In genomic region chr11:75571126-75571990, GRCm38 (mm10) we compare ENCODE assay signal across 8 mouse cellular contexts. TPM values are rescaled to one million over a fixed set of nuclear protein-coding genes. Genes with fewer than 3 reads are reported as not detected.
DNase-seq lines count a peak whose midpoint lies in the region; TF ChIP-seq lines count a peak whose summit lies in the region.

No protein-coding gene starts in this region.

- no peak overlapping the region for H3K4me3 ChIP-seq in heart, adult 2 months
- peak overlapping the region; percentile 37; the same call in 1 of the 2 replicates for H3K4me3 ChIP-seq in E14TG2a.4 (replicated peaks; ENCODE audit: low read length)
- H3K4me3 ChIP-seq in lung, adult 2 months (replicated peaks; ENCODE audit: extremely low read depth, low read depth, low read length) = no peak overlapping the region

- no peaks in the 10 kb centered on the region for H3K27me3 ChIP-seq in heart, adult 2 months (ENCODE audit: control insufficient read depth, insufficient read depth, low read length)
- H3K27me3 ChIP-seq in E14TG2a.4 (ENCODE audit: insufficient read depth, low read length) = no peaks in the 10 kb centered on the region

- H3K9ac ChIP-seq in heart, adult 2 months (ENCODE audit: low read depth, low read length) = peak overlapping the region; percentile 36; the same call in 1 of the 2 replicates

- H3K9me3 ChIP-seq in E14TG2a.4 (ENCODE audit: low read length) = no peaks in the 10 kb centered on the region

- H3K4me1 ChIP-seq in heart, adult 2 months (ENCODE audit: control insufficient read depth, insufficient read depth, low read length) = peaks cover 9% of the 10 kb centered on the region
- peaks cover 26% of the 10 kb centered on the region for H3K4me1 ChIP-seq in E14TG2a.4 (replicated peaks; ENCODE audit: low read depth, low read length)
- H3K4me1 ChIP-seq in lung, adult 2 months (ENCODE audit: control insufficient read depth, insufficient read depth, low read length) = peaks cover 20% of the 10 kb centered on the region

- TF ChIP-seq CTCF in heart, adult 2 months (IDR thresholded peaks at IDR 0.05) = no peak
- TF ChIP-seq CTCF in E14TG2a.4 (conservative IDR thresholded peaks at IDR 0.05; ENCODE audit: low read length) = no peak
- no peak for TF ChIP-seq CTCF in lung, adult 2 months (IDR thresholded peaks at IDR 0.05; ENCODE audit: insufficient read depth, low read length)

- 59% methylated on average over 14 of the region's 14 CpGs for WGBS in heart, adult 2 months
- WGBS in lung, adult 2 months = 42% methylated on average over 14 of the region's 14 CpGs

- intact Hi-C loops in heart, adult 2 months (cut with DNase I) = loop anchor here (5.0 kb wide), 3 partner anchors 109 to 389 kb away; partner anchors contain the start of gene Tlcd2
- intact Hi-C loops in heart, postnatal 10 days (cut with DNase I) = no loop called here

- 0 out of 2 replicates have a peak, but pooled peaks have one; percentile 48 for TF ChIP-seq EP300 in heart, adult 2 months (IDR thresholded peaks at IDR 0.05; ENCODE audit: insufficient read depth, low read depth, low read length)

- H3K36me3 ChIP-seq in heart, adult 2 months (ENCODE audit: control insufficient read depth, insufficient read depth, low read length) = no peaks in the 10 kb centered on the region
- peaks cover 38% of the 10 kb centered on the region for H3K36me3 ChIP-seq in E14TG2a.4 (ENCODE audit: insufficient read depth, low read length)

- peak overlapping the region; percentile 33; the same call in 1 of the 2 replicates for H3K27ac ChIP-seq in heart, adult 2 months

- no peaks in the 10 kb centered on the region for H3K79me2 ChIP-seq in heart, adult 2 months (replicated peaks; ENCODE audit: control insufficient read depth, insufficient read depth, low read length)

- peak; percentile 55 to 76 for DNase-seq in heart, adult 2 months
- DNase-seq in heart, postnatal 10 days = no peak
- DNase-seq in cerebellum, postnatal 14 days = peak; percentile 42 to 63
- DNase-seq in lung, adult 2 months = peak; percentile 51
- no peak for DNase-seq in T-cell, adult 2 months (ENCODE audit: low spot score)
- DNase-seq in left cerebral cortex, adult 9 months (ENCODE audit: low spot score in 2 of 2) = no peak
- no peak for DNase-seq in frontal cortex, adult 2 months (ENCODE audit: extremely low spot score in 1 of 2, low spot score in 1 of 2)

- no peak for TF ChIP-seq POLR2A in heart, adult 2 months (IDR thresholded peaks at IDR 0.05; ENCODE audit: insufficient read depth, low read depth, low read length)
- TF ChIP-seq POLR2A in lung, adult 2 months (IDR thresholded peaks at IDR 0.05; ENCODE audit: borderline replicate concordance, extremely low read depth, low read depth, low read length) = 0 out of 2 replicates have a peak, but pooled peaks have one; percentile 17

RNA-seq across cellular contexts. Expression of gene Pitpna, which starts 16.5 kb away (rescaled TPM):
- total RNA-seq in heart, adult 2 months (2021) = 10 to 100 TPM; 96.6 to 99.1 TPM
- polyA plus RNA-seq in heart, adult 2 months (2012; rRNA removed) = 57.2 and 95.9 TPM in 2 replicates
- 100 to 1,000 TPM; 146 to 150 TPM for total RNA-seq in heart, postnatal 10 days (2021)
- polyA plus RNA-seq in lung, adult 2 months (2012; rRNA removed) = 56.1 and 70.4 TPM in 2 replicates
- polyA plus RNA-seq in frontal cortex, adult 2 months (2012; rRNA removed) = 221 and 251 TPM in 2 replicates

RNA-seq across cellular contexts. Expression of gene Slc43a2, which starts 39.9 kb away (rescaled TPM):
- 10 to 100 TPM; 13.7 to 14.6 TPM for total RNA-seq in heart, adult 2 months (2021)
- 13.1 and 13.6 TPM in 2 replicates for polyA plus RNA-seq in heart, adult 2 months (2012; rRNA removed)
- 10 to 100 TPM; 14.2 to 17.3 TPM for total RNA-seq in heart, postnatal 10 days (2021)
- 68.2 and 78.7 TPM in 2 replicates for polyA plus RNA-seq in lung, adult 2 months (2012; rRNA removed)
- 26.7 and 26.9 TPM in 2 replicates for polyA plus RNA-seq in frontal cortex, adult 2 months (2012; rRNA removed)

RNA-seq across cellular contexts. Expression of gene Scarf1, which starts 58.0 kb away (rescaled TPM):
- 1 to 10 TPM; 7.6 to 8.5 TPM for total RNA-seq in heart, adult 2 months (2021)
- 18.1 and 21.6 TPM in 2 replicates for polyA plus RNA-seq in heart, adult 2 months (2012; rRNA removed)
- 10 to 100 TPM; 15.9 to 17.8 TPM for total RNA-seq in heart, postnatal 10 days (2021)
- polyA plus RNA-seq in lung, adult 2 months (2012; rRNA removed) = 50.1 and 58.6 TPM in 2 replicates
- 3.3 and 4.1 TPM in 2 replicates for polyA plus RNA-seq in frontal cortex, adult 2 months (2012; rRNA removed)

RNA-seq across cellular contexts. Expression of gene Inpp5k, which starts 59.4 kb away (rescaled TPM):
- 10 to 100 TPM; 24.5 to 30.2 TPM for total RNA-seq in heart, adult 2 months (2021)
- 42.8 and 59.8 TPM in 2 replicates for polyA plus RNA-seq in heart, adult 2 months (2012; rRNA removed)
- total RNA-seq in heart, postnatal 10 days (2021) = 10 to 100 TPM; 35.4 to 37.3 TPM
- 96.6 and 130 TPM in 2 replicates for polyA plus RNA-seq in lung, adult 2 months (2012; rRNA removed)
- 57.2 and 66.7 TPM in 2 replicates for polyA plus RNA-seq in frontal cortex, adult 2 months (2012; rRNA removed)

Comparison
In these comparisons a context has a peak if more than half of its experiments do, and no peak if none do; other contexts are left out.
1. DNase-seq: peak in heart, adult 2 months (2 of 2), cerebellum, postnatal 14 days (2 of 2) and lung, adult 2 months (single experiment); none in heart, postnatal 10 days (0 of 2), T-cell, adult 2 months (single experiment), left cerebral cortex, adult 9 months (0 of 2) and frontal cortex, adult 2 months (0 of 2).